Mouse (Mus musculus): ENCODE measurements around the gene Golga5. TPM values are rescaled to one million over a fixed set of nuclear protein-coding genes. Genes with fewer than 3 reads are reported as not detected.

The Golga5 gene
- total RNA-seq, 1 experiment: 30.8 TPM

GRCm38 (mm10) chr12:102527989-102528388 lies 59.1 kb downstream of the Golga5 start:
- no peak overlapping the region for H3K27ac ChIP-seq (ENCODE audit: insufficient read depth, low read depth, low read length, poor library complexity, severe bottlenecking)
- peaks cover 0 to 2% of the 10 kb centered on the region in 2 experiments; a peak in 1 of 4 replicates for H3K4me1 ChIP-seq (ENCODE audit: control insufficient read depth in 2 of 2, insufficient read depth in 2 of 2, low read length in 2 of 2, poor library complexity in 1 of 2)
- no peaks in the 10 kb centered on the region for H3K36me3 ChIP-seq (ENCODE audit: control insufficient read depth, insufficient read depth, low read length, poor library complexity, severe bottlenecking)

GRCm38 (mm10) chr12:102535796-102536195 lies 66.9 kb downstream of the Golga5 start:
- in situ Hi-C loops (cut with MboI; ENCODE audit: low sequenced_read_pairs in 2 of 2, unreplicated experiment in 2 of 2): no loop called here
- H3K4me3 ChIP-seq (ENCODE audit: insufficient read depth in 1 of 2, low read depth in 1 of 2, low read length in 2 of 2, poor library complexity in 1 of 2, severe bottlenecking in 1 of 2): no peak overlapping the region
- no peaks in the 10 kb centered on the region for H3K9me3 ChIP-seq (ENCODE audit: control insufficient read depth, insufficient read depth, low read depth, low read length)
- no peak overlapping the region for H3K9ac ChIP-seq (ENCODE audit: insufficient read depth, low read depth, low read length, poor library complexity, severe bottlenecking)
- TF ChIP-seq ZC3H11A (IDR thresholded peaks at IDR 0.05; ENCODE audit: borderline replicate concordance, low read depth, low read length) (no peak), ZNF384 (IDR thresholded peaks at IDR 0.05; ENCODE audit: low read depth, low read length) (no peak), HCFC1 (IDR thresholded peaks at IDR 0.05; ENCODE audit: borderline replicate concordance, insufficient read depth, low read length) (no peak), CHD2 (IDR thresholded peaks at IDR 0.05; ENCODE audit: low read depth, low read length) (no peak), MAFK (IDR thresholded peaks at IDR 0.05; ENCODE audit: insufficient read depth, low read depth, low read length) (no peak)
- DNase-seq (ENCODE audit: low read depth, low spot score): no peak
- peaks cover 0 to 2% of the 10 kb centered on the region in 2 experiments; a peak in 1 of 4 replicates for H3K4me1 ChIP-seq (ENCODE audit: control insufficient read depth in 2 of 2, insufficient read depth in 2 of 2, low read length in 2 of 2, poor library complexity in 1 of 2)
- no peak overlapping the region for H3K27ac ChIP-seq (ENCODE audit: insufficient read depth, low read depth, low read length, poor library complexity, severe bottlenecking)
- no peaks in the 10 kb centered on the region for H3K36me3 ChIP-seq (ENCODE audit: control insufficient read depth, insufficient read depth, low read length, poor library complexity, severe bottlenecking)

More at GRCm38 (mm10) chr12:102527989-102528388, 59.1 kb downstream of the Golga5 start:
- Histone ChIP-seq H3K4me3 (ENCODE audit: insufficient read depth in 1 of 2, low read depth in 1 of 2, low read length in 2 of 2, poor library complexity in 1 of 2, severe bottlenecking in 1 of 2) (no peak overlapping the region), H3K9me3 (ENCODE audit: control insufficient read depth, insufficient read depth, low read depth, low read length) (no peaks in the 10 kb centered on the region), H3K9ac (ENCODE audit: insufficient read depth, low read depth, low read length, poor library complexity, severe bottlenecking) (no peak overlapping the region)
- no peak for DNase-seq (ENCODE audit: low read depth, low spot score)
- in situ Hi-C loops (cut with MboI; ENCODE audit: low sequenced_read_pairs in 2 of 2, unreplicated experiment in 2 of 2): no loop called here
- TF ChIP-seq ZC3H11A (IDR thresholded peaks at IDR 0.05; ENCODE audit: borderline replicate concordance, low read depth, low read length) (no peak), MAFK (IDR thresholded peaks at IDR 0.05; ENCODE audit: insufficient read depth, low read depth, low read length) (no peak), HCFC1 (IDR thresholded peaks at IDR 0.05; ENCODE audit: borderline replicate concordance, insufficient read depth, low read length) (no peak), CHD2 (IDR thresholded peaks at IDR 0.05; ENCODE audit: low read depth, low read length) (no peak), ZNF384 (IDR thresholded peaks at IDR 0.05; ENCODE audit: low read depth, low read length) (no peak)

GRCm38 (mm10) chr12:102540278-102540677 lies 71.3 kb downstream of the Golga5 start:
- Histone ChIP-seq H3K27ac (ENCODE audit: insufficient read depth, low read depth, low read length, poor library complexity, severe bottlenecking) (no peak overlapping the region), H3K9me3 (ENCODE audit: control insufficient read depth, insufficient read depth, low read depth, low read length) (no peaks in the 10 kb centered on the region), H3K4me3 (ENCODE audit: insufficient read depth in 1 of 2, low read depth in 1 of 2, low read length in 2 of 2, poor library complexity in 1 of 2, severe bottlenecking in 1 of 2) (no peak overlapping the region), H3K36me3 (ENCODE audit: control insufficient read depth, insufficient read depth, low read length, poor library complexity, severe bottlenecking) (no peaks in the 10 kb centered on the region), H3K4me1 (ENCODE audit: control insufficient read depth in 2 of 2, insufficient read depth in 2 of 2, low read length in 2 of 2, poor library complexity in 1 of 2) (no peaks in the 10 kb centered on the region), H3K9ac (ENCODE audit: insufficient read depth, low read depth, low read length, poor library complexity, severe bottlenecking) (no peak overlapping the region)
- DNase-seq (ENCODE audit: low read depth, low spot score): no peak
- in situ Hi-C loops (cut with MboI; ENCODE audit: low sequenced_read_pairs in 2 of 2, unreplicated experiment in 2 of 2): no loop called here
- no peak for TF ChIP-seq HCFC1 (IDR thresholded peaks at IDR 0.05; ENCODE audit: borderline replicate concordance, insufficient read depth, low read length)
- TF ChIP-seq CHD2 (IDR thresholded peaks at IDR 0.05; ENCODE audit: low read depth, low read length): no peak
- no peak for TF ChIP-seq ZNF384 (IDR thresholded peaks at IDR 0.05; ENCODE audit: low read depth, low read length)
- TF ChIP-seq MAFK (IDR thresholded peaks at IDR 0.05; ENCODE audit: insufficient read depth, low read depth, low read length): no peak
- no peak for TF ChIP-seq ZC3H11A (IDR thresholded peaks at IDR 0.05; ENCODE audit: borderline replicate concordance, low read depth, low read length)

GRCm38 (mm10) chr12:102541168-102541567 lies 72.2 kb downstream of the Golga5 start:
- TF ChIP-seq ZNF384 (IDR thresholded peaks at IDR 0.05; ENCODE audit: low read depth, low read length) (no peak), MAFK (IDR thresholded peaks at IDR 0.05; ENCODE audit: insufficient read depth, low read depth, low read length) (no peak), HCFC1 (IDR thresholded peaks at IDR 0.05; ENCODE audit: borderline replicate concordance, insufficient read depth, low read length) (no peak), CHD2 (IDR thresholded peaks at IDR 0.05; ENCODE audit: low read depth, low read length) (no peak), ZC3H11A (IDR thresholded peaks at IDR 0.05; ENCODE audit: borderline replicate concordance, low read depth, low read length) (no peak)
- Histone ChIP-seq H3K4me3 (ENCODE audit: insufficient read depth in 1 of 2, low read depth in 1 of 2, low read length in 2 of 2, poor library complexity in 1 of 2, severe bottlenecking in 1 of 2) (no peak overlapping the region), H3K9ac (ENCODE audit: insufficient read depth, low read depth, low read length, poor library complexity, severe bottlenecking) (no peak overlapping the region), H3K9me3 (ENCODE audit: control insufficient read depth, insufficient read depth, low read depth, low read length) (no peaks in the 10 kb centered on the region), H3K36me3 (ENCODE audit: control insufficient read depth, insufficient read depth, low read length, poor library complexity, severe bottlenecking) (no peaks in the 10 kb centered on the region), H3K4me1 (ENCODE audit: control insufficient read depth in 2 of 2, insufficient read depth in 2 of 2, low read length in 2 of 2, poor library complexity in 1 of 2) (peaks cover 0 to 3% of the 10 kb centered on the region in 2 experiments; a peak in 2 of 4 replicates), H3K27ac (ENCODE audit: insufficient read depth, low read depth, low read length, poor library complexity, severe bottlenecking) (no peak overlapping the region)
- in situ Hi-C loops (cut with MboI; ENCODE audit: low sequenced_read_pairs in 2 of 2, unreplicated experiment in 2 of 2): no loop called here
- no peak for DNase-seq (ENCODE audit: low read depth, low spot score)

Measured in ES-E14 (cell line).